Mouse (Mus musculus) lung, embryonic 14.5 days (tissue): ENCODE data around the gene Cdsn. TPM values are rescaled to one million over a fixed set of nuclear protein-coding genes. Genes with fewer than 3 reads are reported as not detected.

Experiments used
- ATAC-seq: fragments of 200-750 bp; cut with Nextera tagmentation; 2 replicates; pipeline ENCODE4 v1.8.0; 2017; ENCODE audit warnings: mild to moderate bottlenecking, moderate TSS enrichment, moderate library complexity; ENCODE audit not compliant: insufficient read depth
- DNase-seq: peaks from one replicate; pipeline ENCODE4 v3.0.0-alpha.2; 2015
- H3K27ac ChIP-seq: fragments of 300-500 bp; sonication (generic); 2 replicates; pipeline ENCODE4 v1.5.1; 2014; ENCODE audit warnings: low read depth, mild to moderate bottlenecking, moderate library complexity
- H3K27me3 ChIP-seq: fragments of 300-500 bp; sonication (generic); 2 replicates; pipeline ENCODE4 v1.6.1; 2014; ENCODE audit warnings: low read length, control low read depth; ENCODE audit not compliant: insufficient read depth
- H3K36me3 ChIP-seq: fragments of 300-500 bp; sonication (generic); 2 replicates; pipeline ENCODE4 v1.6.1; 2014; ENCODE audit warnings: control low read depth; ENCODE audit not compliant: insufficient read depth
- H3K4me1 ChIP-seq: fragments of 300-500 bp; sonication (generic); 2 replicates; pipeline ENCODE4 v1.6.1; 2014; ENCODE audit warnings: antibody characterized with exemption, control low read depth; ENCODE audit not compliant: insufficient read depth
- H3K4me2 ChIP-seq: fragments of 300-500 bp; sonication (generic); 2 replicates; pipeline ENCODE4 v1.6.1; 2014; ENCODE audit warnings: mild to moderate bottlenecking
- H3K4me3 ChIP-seq: fragments of 300-500 bp; sonication (generic); 2 replicates; pipeline ENCODE4 v1.5.1; 2014; ENCODE audit warnings: low read depth, low read length
- H3K9ac ChIP-seq: fragments of 300-500 bp; sonication (generic); 2 replicates; pipeline ENCODE4 v1.6.1; 2014
- H3K9me3 ChIP-seq: fragments of 300-500 bp; sonication (generic); 2 replicates; pipeline ENCODE4 v1.6.1; 2016; ENCODE audit warnings: low read depth, low read length, control low read depth
- CTCF ChIP-seq: IDR thresholded peaks from 2 replicates; pipeline ENCODE4 v1.5.1; 2016; ENCODE audit warnings: antibody characterized with exemption, low read depth
- WGBS: fragments of 180-500 bp; shearing (Covaris S2); extraction: QIAGEN DNeasy Blood & Tissue Kit; methylation state at CpG from one replicate; pipeline ENCODE4 v1.1.7; 2014; 5-methylcytosine and 5-hydroxymethylcytosine counted together
- polyA plus RNA-seq: library from polyadenylated mRNA; unstranded; fragments of >200 nt; fragmentation: Nextera tagmentation; extraction: Ambion mirVana; gene quantifications from 2 replicates; pipeline ENCODE4 v1.2.1, GENCODE M21; 2014

Cdsn gene
- polyA plus RNA-seq: 0.07 TPM in 1 of 2 replicates, not detected in the other

DNA sequence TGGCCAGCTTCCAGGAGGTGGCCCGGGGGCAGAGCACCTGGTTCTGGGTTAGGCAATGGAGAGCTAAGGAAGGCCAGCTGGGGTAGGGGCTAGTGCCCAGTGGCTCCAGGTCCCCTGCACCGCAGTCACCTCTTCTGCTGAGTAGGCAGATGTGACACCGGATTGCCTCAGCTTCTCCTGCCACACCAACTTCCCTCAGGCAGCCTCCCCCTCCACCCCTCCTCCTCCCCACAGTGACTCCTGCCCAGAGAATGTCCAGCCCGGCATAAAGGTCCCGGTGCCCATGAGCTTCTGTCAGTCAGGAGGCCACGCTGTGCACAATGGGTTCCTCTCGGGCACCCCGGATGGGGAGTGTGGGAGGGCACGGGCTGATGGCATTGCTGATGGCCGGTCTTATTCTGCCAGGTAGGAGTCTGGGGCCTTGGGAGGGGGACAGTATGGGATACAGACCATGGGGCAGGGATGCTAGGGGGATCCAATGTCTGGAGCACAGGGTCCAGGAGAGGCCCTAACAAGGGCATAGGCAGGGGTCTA lies at the start of gene Cdsn:
TSS of gene Cdsn (plus strand) at position 248 of the 534 bp plus-strand sequence.
- whole genome bisulfite sequencing: 73% methylated on average over 10 of the region's 10 CpGs
- Histone ChIP-seq H3K4me2 (no peak within 1 kb of the TSS), H3K9ac (no peak within 1 kb of the TSS), H3K4me1 (no peaks in the 10 kb centered on the region), H3K4me3 (no peak within 1 kb of the TSS), H3K27me3 (no peaks in the 10 kb centered on the region), H3K9me3 (no peaks in the 10 kb centered on the region), H3K27ac (no peak within 1 kb of the TSS), H3K36me3 (no peaks in the 10 kb centered on the region)
- TF ChIP-seq CTCF: no peak
- no peak for DNase-seq
- ATAC-seq: no peak

DNA sequence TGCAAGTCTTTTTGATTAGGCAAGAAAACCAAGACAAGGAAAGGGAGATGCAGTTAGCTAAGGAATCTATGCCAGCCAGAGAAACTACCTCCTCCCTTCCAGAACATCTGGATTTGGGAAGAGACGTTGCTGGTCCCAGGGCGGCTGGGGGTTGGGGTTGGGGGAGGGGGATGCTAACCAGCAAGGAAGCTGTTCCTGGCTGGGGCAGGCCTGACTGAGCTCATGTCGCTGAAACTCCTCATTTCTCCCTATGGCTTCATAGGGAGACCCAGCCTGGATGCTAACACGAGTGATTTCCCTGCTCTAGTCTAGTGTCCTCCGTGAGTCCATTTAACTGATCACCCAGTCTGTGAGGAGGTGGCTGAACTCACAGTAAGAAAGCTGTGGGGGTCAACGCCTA lies 49.7 kb upstream of the Cdsn start:
- no peak for TF ChIP-seq CTCF
- Histone ChIP-seq H3K27me3 (peaks cover 16% of the 10 kb centered on the region), H3K4me1 (no peaks in the 10 kb centered on the region), H3K36me3 (no peaks in the 10 kb centered on the region), H3K4me3 (no peak overlapping the region), H3K9me3 (no peaks in the 10 kb centered on the region), H3K4me2 (no peak overlapping the region), H3K9ac (no peak overlapping the region), H3K27ac (no peak overlapping the region)
- 9% methylated on average over 6 of the region's 6 CpGs for WGBS
- DNase-seq (no peak), ATAC-seq (no peak)

GRCm38 (mm10) chr17:35502762-35503161 lies 49.2 kb upstream of the Cdsn start:
- H3K4me1 ChIP-seq: no peaks in the 10 kb centered on the region
- no peak overlapping the region for H3K27ac ChIP-seq
- no peak overlapping the region for H3K4me3 ChIP-seq
- H3K36me3 ChIP-seq: no peaks in the 10 kb centered on the region
- H3K4me2 ChIP-seq: no peak overlapping the region
- TF ChIP-seq CTCF: no peak
- 56% methylated on average over 5 of the region's 5 CpGs for WGBS
- H3K9ac ChIP-seq: no peak overlapping the region
- ATAC-seq (no peak), DNase-seq (no peak)
- peaks cover 22% of the 10 kb centered on the region for H3K27me3 ChIP-seq
- H3K9me3 ChIP-seq: no peaks in the 10 kb centered on the region

DNA sequence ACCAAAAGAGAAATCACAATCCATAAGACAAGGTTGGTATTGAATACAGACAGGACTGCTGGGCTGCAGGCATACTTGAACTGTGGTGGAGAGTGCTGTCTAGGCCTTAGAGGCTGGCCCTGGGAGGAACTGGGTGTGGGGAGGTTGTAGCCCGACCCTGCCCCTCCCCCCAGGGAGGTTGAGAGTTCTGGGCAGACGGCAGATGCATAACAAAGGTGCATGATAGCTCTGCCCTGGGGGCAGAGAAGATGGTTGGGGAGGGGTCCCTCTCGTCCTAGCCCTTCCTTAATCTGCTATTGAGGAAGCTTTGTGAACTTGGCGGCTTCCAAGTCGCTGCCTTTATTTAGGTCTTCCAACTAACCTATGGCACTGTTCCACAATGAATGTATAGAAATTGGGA lies 48.1 kb upstream of the Cdsn start:
- no peaks in the 10 kb centered on the region for H3K36me3 ChIP-seq
- H3K4me3 ChIP-seq: no peak overlapping the region
- WGBS: 31% methylated on average over 5 of the region's 5 CpGs
- H3K27me3 ChIP-seq: peaks cover 25% of the 10 kb centered on the region
- TF ChIP-seq CTCF: no peak
- H3K9ac ChIP-seq: no peak overlapping the region
- no peak overlapping the region for H3K27ac ChIP-seq
- DNase-seq: no peak
- no peak for ATAC-seq
- H3K9me3 ChIP-seq: no peaks in the 10 kb centered on the region
- no peak overlapping the region for H3K4me2 ChIP-seq
- H3K4me1 ChIP-seq: no peaks in the 10 kb centered on the region

DNA sequence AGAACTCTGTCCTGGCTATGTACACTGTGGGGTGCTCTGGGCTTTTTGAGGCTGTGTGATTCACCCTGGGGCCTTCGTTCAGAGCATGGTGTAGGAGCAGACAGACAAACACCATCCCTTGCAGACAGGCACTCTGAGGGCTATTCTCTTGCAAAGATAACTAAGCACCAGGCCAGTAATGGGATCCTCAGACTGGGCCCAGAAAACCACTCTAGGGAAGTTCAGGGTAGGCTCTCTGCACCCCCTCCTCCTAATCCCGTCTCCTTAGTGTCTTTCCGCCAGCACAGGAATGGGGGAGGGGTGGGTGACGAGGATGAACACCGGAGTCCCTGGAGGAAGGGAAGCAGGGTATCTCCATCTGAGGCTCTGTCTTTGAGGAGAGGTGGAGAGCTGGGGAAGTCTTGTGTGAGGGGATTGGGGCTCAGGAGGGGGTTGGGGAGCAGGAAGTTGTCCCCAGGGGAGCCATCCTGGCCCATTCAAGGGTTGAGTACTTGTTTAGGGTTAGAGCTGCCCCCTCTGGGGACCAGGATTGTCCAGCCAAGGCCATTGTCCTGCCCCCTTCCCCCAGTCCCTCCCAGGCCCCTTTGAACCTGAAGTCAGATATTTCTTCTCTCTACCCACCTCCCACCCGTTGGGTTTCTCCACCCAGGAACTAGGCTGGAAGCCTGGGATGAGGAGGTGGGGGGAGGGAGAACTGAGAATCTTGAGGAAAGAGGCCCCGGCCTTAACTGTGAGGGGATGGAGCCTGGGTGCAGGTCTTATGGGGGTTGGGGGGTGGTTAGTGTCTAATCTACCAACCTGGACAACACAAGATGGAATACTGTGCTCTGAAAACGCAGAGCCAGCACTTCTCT lies 47.1 kb upstream of the Cdsn start:
- H3K4me1 ChIP-seq: no peaks in the 10 kb centered on the region
- H3K4me3 ChIP-seq: no peak overlapping the region
- peaks cover 25% of the 10 kb centered on the region for H3K27me3 ChIP-seq
- H3K9ac ChIP-seq: no peak overlapping the region
- H3K4me2 ChIP-seq: no peak overlapping the region
- DNase-seq (no peak), ATAC-seq (no peak)
- 37% methylated on average over 8 of the region's 8 CpGs for WGBS
- no peak overlapping the region for H3K27ac ChIP-seq
- no peaks in the 10 kb centered on the region for H3K36me3 ChIP-seq
- H3K9me3 ChIP-seq: no peaks in the 10 kb centered on the region
- TF ChIP-seq CTCF: no peak

- 39% methylated on average over 13 of the region's 13 CpGs for WGBS
- DNase-seq: no peak
- H3K4me3 ChIP-seq: no peak within 1 kb of the TSS
- no peak for TF ChIP-seq CTCF
- no peak within 1 kb of the TSS for H3K27ac ChIP-seq
- H3K27me3 ChIP-seq: peaks cover 25% of the 10 kb centered on the region
- no peaks in the 10 kb centered on the region for H3K4me1 ChIP-seq
- no peaks in the 10 kb centered on the region for H3K9me3 ChIP-seq
- H3K4me2 ChIP-seq: no peak within 1 kb of the TSS
- no peaks in the 10 kb centered on the region for H3K36me3 ChIP-seq
- H3K9ac ChIP-seq: no peak within 1 kb of the TSS
- no peak for ATAC-seq
These were observed 46.2 kb upstream of the Cdsn start, which contains the start of gene Pou5f1 for GRCm38 (mm10) chr17:35505776-35506175. Pou5f1 (plus strand) TSS chr17:35506018.

- no peaks in the 10 kb centered on the region for H3K36me3 ChIP-seq
- TF ChIP-seq CTCF: no peak
- ATAC-seq: no peak
These were observed 45.0 kb upstream of the Cdsn start for GRCm38 (mm10) chr17:35506881-35507280.

More at GRCm38 (mm10) chr17:35506881-35507280, 45.0 kb upstream of the Cdsn start:
- Histone ChIP-seq H3K4me2 (no peak overlapping the region), H3K9me3 (no peaks in the 10 kb centered on the region), H3K27ac (no peak overlapping the region), H3K9ac (no peak overlapping the region), H3K4me3 (no peak overlapping the region), H3K4me1 (no peaks in the 10 kb centered on the region), H3K27me3 (peaks cover 25% of the 10 kb centered on the region)
- no peak for DNase-seq
- WGBS: 14% methylated on average over 10 of the region's 10 CpGs
